Mouse (Mus musculus): ENCODE data around the gene Hcrt. TPM values are rescaled to one million over a fixed set of nuclear protein-coding genes. Genes with fewer than 3 reads are reported as not detected.

Hcrt gene
- total RNA-seq, 2 experiments from 2014 or later: not detected

- DNase-seq (ENCODE audit: low spot score in 2 of 2): no peak
Observed at GRCm38 (mm10) chr11:100713174-100713573, 49.6 kb downstream of the Hcrt start.

GRCm38 (mm10) chr11:100711783-100712615, 50.7 kb downstream of the Hcrt start, which contains the start of gene Kat2a:
Kat2a (minus strand) TSS chr11:100712465.
- DNase-seq (ENCODE audit: low spot score in 2 of 2): peak; percentile 80 to 85

Other genes starting within 250 kb of the Hcrt start
- gene Acly, start 234.9 kb downstream of the Hcrt start, total RNA-seq (2021): 1,000 to 10,000 TPM; 1,875 to 2,782 TPM
- 10 to 100 TPM in 1 of 2 experiments, 1 to 10 TPM in 1; 8.8 to 18.8 TPM for gene Ttc25, start 217.3 kb downstream of the Hcrt start, total RNA-seq (2021)
- gene Cnp, start 188.0 kb downstream of the Hcrt start, total RNA-seq (2021): 10 to 100 TPM; 33.2 to 40.6 TPM
- 10 to 100 TPM; 31.2 to 31.8 TPM for gene Nkiras2, start 143.7 kb downstream of the Hcrt start, total RNA-seq (2021)
- gene Dnajc7, start 142.8 kb downstream of the Hcrt start, total RNA-seq (2021): 100 to 1,000 TPM; 210 to 238 TPM
- gene Zfp385c, start 70.5 kb downstream of the Hcrt start, total RNA-seq (2021): under 1 TPM; 0.10 to 0.16 TPM
- gene Dhx58, start 58.7 kb downstream of the Hcrt start, total RNA-seq (2021): 10 to 100 TPM; 33.1 to 33.4 TPM
- gene Kat2a, start 50.5 kb downstream of the Hcrt start, total RNA-seq (2021): 10 to 100 TPM; 32.0 to 43.8 TPM
- not detected for gene Hspb9, start 49.1 kb downstream of the Hcrt start, total RNA-seq (2021)
- 100 to 1,000 TPM; 189 TPM for gene Rab5c, start 24.7 kb downstream of the Hcrt start, total RNA-seq (2021)
- gene Kcnh4, start 3.0 kb downstream of the Hcrt start, total RNA-seq (2021): under 1 TPM; 0.10 to 0.16 TPM
- gene Ghdc, start 8.0 kb upstream of the Hcrt start, total RNA-seq (2021): 10 to 100 TPM; 17.8 to 21.4 TPM
- 10 to 100 TPM; 40.1 to 74.3 TPM for gene Stat5b, start 87.8 kb upstream of the Hcrt start, total RNA-seq (2021)
- 10 to 100 TPM; 28.0 to 29.3 TPM for gene Stat5a, start 96.4 kb upstream of the Hcrt start, total RNA-seq (2021)
- gene Stat3, start 176.6 kb upstream of the Hcrt start, total RNA-seq (2021): 100 to 1,000 TPM in 1 of 2 experiments, 10 to 100 TPM in 1; 87.0 to 102 TPM
- gene Cavin1, start 208.0 kb upstream of the Hcrt start, total RNA-seq (2021): 100 to 1,000 TPM; 296 to 352 TPM
- 100 to 1,000 TPM; 120 to 176 TPM for gene Atp6v0a1, start 246.5 kb upstream of the Hcrt start, total RNA-seq (2021)

Data from adrenal gland, adult 18-20 months (tissue).